Mouse (Mus musculus): Measurements from ENCODE around the gene Inppl1. TPM values are rescaled to one million over a fixed set of nuclear protein-coding genes. Genes with fewer than 3 reads are reported as not detected.

Gene Inppl1
- polyA plus RNA-seq, 1 experiment: 0.50 TPM

- H3K36me3 ChIP-seq (ENCODE audit: control insufficient read depth): no peaks in the 10 kb centered on the region
- H3K4me3 ChIP-seq (replicated peaks): no peak overlapping the region
- H3K9me3 ChIP-seq (ENCODE audit: control insufficient read depth, low read length): no peaks in the 10 kb centered on the region
- TF ChIP-seq TAL1 (IDR thresholded peaks at IDR 0.05; ENCODE audit: low read length): no peak
- H3K4me1 ChIP-seq (ENCODE audit: control insufficient read depth): peaks cover 3% of the 10 kb centered on the region; the same call in 1 of the 2 replicates
- H3K27me3 ChIP-seq (ENCODE audit: control insufficient read depth): no peaks in the 10 kb centered on the region
These were observed 30.5 kb upstream of the Inppl1 start for GRCm38 (mm10) chr7:101868241-101869162.

GRCm38 (mm10) chr7:101867482-101867881 is 29.5 kb upstream of the Inppl1 start:
- H3K4me3 ChIP-seq (replicated peaks): no peak overlapping the region
- no peaks in the 10 kb centered on the region for H3K27me3 ChIP-seq (ENCODE audit: control insufficient read depth)
- H3K4me1 ChIP-seq (ENCODE audit: control insufficient read depth): peaks cover 3% of the 10 kb centered on the region; the same call in 1 of the 2 replicates
- TF ChIP-seq TAL1 (IDR thresholded peaks at IDR 0.05; ENCODE audit: low read length): no peak
- no peak for TF ChIP-seq GATA1 (IDR thresholded peaks at IDR 0.05; ENCODE audit: low read length)
- H3K36me3 ChIP-seq (ENCODE audit: control insufficient read depth): no peaks in the 10 kb centered on the region
- no peaks in the 10 kb centered on the region for H3K9me3 ChIP-seq (ENCODE audit: control insufficient read depth, low read length)

GRCm38 (mm10) chr7:101866491-101867265 is 28.6 kb upstream of the Inppl1 start:
- H3K4me1 ChIP-seq (ENCODE audit: control insufficient read depth): peaks cover 3% of the 10 kb centered on the region; the same call in 1 of the 2 replicates
- H3K27me3 ChIP-seq (ENCODE audit: control insufficient read depth): no peaks in the 10 kb centered on the region
- H3K9me3 ChIP-seq (ENCODE audit: control insufficient read depth, low read length): no peaks in the 10 kb centered on the region
- TF ChIP-seq TAL1 (IDR thresholded peaks at IDR 0.05; ENCODE audit: low read length): no peak
- TF ChIP-seq GATA1 (IDR thresholded peaks at IDR 0.05; ENCODE audit: low read length): no peak
- no peaks in the 10 kb centered on the region for H3K36me3 ChIP-seq (ENCODE audit: control insufficient read depth)
- H3K4me3 ChIP-seq (replicated peaks): no peak overlapping the region

GRCm38 (mm10) chr7:101863415-101863814 is 25.4 kb upstream of the Inppl1 start, which contains the start of gene Anapc15:
TSS of gene Anapc15 (plus strand) at chr7:101863715.
- Histone ChIP-seq H3K4me3 (replicated peaks) (no peak within 1 kb of the TSS), H3K27me3 (ENCODE audit: control insufficient read depth) (no peaks in the 10 kb centered on the region), H3K9me3 (ENCODE audit: control insufficient read depth, low read length) (no peaks in the 10 kb centered on the region), H3K36me3 (ENCODE audit: control insufficient read depth) (no peaks in the 10 kb centered on the region), H3K4me1 (ENCODE audit: control insufficient read depth) (no peaks in the 10 kb centered on the region)
- no peak for TF ChIP-seq TAL1 (IDR thresholded peaks at IDR 0.05; ENCODE audit: low read length)
- no peak for TF ChIP-seq GATA1 (IDR thresholded peaks at IDR 0.05; ENCODE audit: low read length)

- Histone ChIP-seq H3K27me3 (ENCODE audit: control insufficient read depth) (no peaks in the 10 kb centered on the region), H3K4me3 (replicated peaks) (no peak overlapping the region), H3K36me3 (ENCODE audit: control insufficient read depth) (no peaks in the 10 kb centered on the region), H3K4me1 (ENCODE audit: control insufficient read depth) (no peaks in the 10 kb centered on the region), H3K9me3 (ENCODE audit: control insufficient read depth, low read length) (no peaks in the 10 kb centered on the region)
- TF ChIP-seq GATA1 (IDR thresholded peaks at IDR 0.05; ENCODE audit: low read length): no peak
- TF ChIP-seq TAL1 (IDR thresholded peaks at IDR 0.05; ENCODE audit: low read length): no peak
These were observed 24.3 kb upstream of the Inppl1 start for GRCm38 (mm10) chr7:101862291-101862690.

- no peaks in the 10 kb centered on the region for H3K36me3 ChIP-seq (ENCODE audit: control insufficient read depth)
- no peaks in the 10 kb centered on the region for H3K4me1 ChIP-seq (ENCODE audit: control insufficient read depth)
- TF ChIP-seq GATA1 (IDR thresholded peaks at IDR 0.05; ENCODE audit: low read length): no peak
- TF ChIP-seq TAL1 (IDR thresholded peaks at IDR 0.05; ENCODE audit: low read length): no peak
- H3K27me3 ChIP-seq (ENCODE audit: control insufficient read depth): no peaks in the 10 kb centered on the region
- H3K4me3 ChIP-seq (replicated peaks): no peak overlapping the region
- no peaks in the 10 kb centered on the region for H3K9me3 ChIP-seq (ENCODE audit: control insufficient read depth, low read length)
These were observed 22.9 kb upstream of the Inppl1 start for GRCm38 (mm10) chr7:101860978-101861377.

GRCm38 (mm10) chr7:101858362-101858761 is 20.3 kb upstream of the Inppl1 start:
- no peaks in the 10 kb centered on the region for H3K4me1 ChIP-seq (ENCODE audit: control insufficient read depth)
- no peaks in the 10 kb centered on the region for H3K9me3 ChIP-seq (ENCODE audit: control insufficient read depth, low read length)
- no peak for TF ChIP-seq TAL1 (IDR thresholded peaks at IDR 0.05; ENCODE audit: low read length)
- TF ChIP-seq GATA1 (IDR thresholded peaks at IDR 0.05; ENCODE audit: low read length): no peak
- H3K4me3 ChIP-seq (replicated peaks): no peak overlapping the region
- no peaks in the 10 kb centered on the region for H3K36me3 ChIP-seq (ENCODE audit: control insufficient read depth)
- no peaks in the 10 kb centered on the region for H3K27me3 ChIP-seq (ENCODE audit: control insufficient read depth)

GRCm38 (mm10) chr7:101857094-101857493 is 19.1 kb upstream of the Inppl1 start, which contains the start of gene Folr2:
TSS of gene Folr2 (minus strand) at chr7:101857194.
- no peaks in the 10 kb centered on the region for H3K4me1 ChIP-seq (ENCODE audit: control insufficient read depth)
- H3K36me3 ChIP-seq (ENCODE audit: control insufficient read depth): no peaks in the 10 kb centered on the region
- H3K9me3 ChIP-seq (ENCODE audit: control insufficient read depth, low read length): no peaks in the 10 kb centered on the region
- no peak for TF ChIP-seq GATA1 (IDR thresholded peaks at IDR 0.05; ENCODE audit: low read length)
- no peak for TF ChIP-seq TAL1 (IDR thresholded peaks at IDR 0.05; ENCODE audit: low read length)
- no peaks in the 10 kb centered on the region for H3K27me3 ChIP-seq (ENCODE audit: control insufficient read depth)
- no peak within 1 kb of the TSS for H3K4me3 ChIP-seq (replicated peaks)

- Histone ChIP-seq H3K36me3 (ENCODE audit: control insufficient read depth) (no peaks in the 10 kb centered on the region), H3K27me3 (ENCODE audit: control insufficient read depth) (no peaks in the 10 kb centered on the region), H3K4me1 (ENCODE audit: control insufficient read depth) (no peaks in the 10 kb centered on the region), H3K9me3 (ENCODE audit: control insufficient read depth, low read length) (no peaks in the 10 kb centered on the region), H3K4me3 (replicated peaks) (no peak overlapping the region)
- TF ChIP-seq GATA1 (IDR thresholded peaks at IDR 0.05; ENCODE audit: low read length) (no peak), TAL1 (IDR thresholded peaks at IDR 0.05; ENCODE audit: low read length) (no peak)
These were observed 15.8 kb upstream of the Inppl1 start for GRCm38 (mm10) chr7:101853816-101854215.
